Mouse (Mus musculus) CD4-positive, CD25-positive, alpha-beta regulatory T cell, adult 2 months (primary cell): ENCODE measurements around the gene Cdk15.

Source experiments
- DNase-seq: peaks from one replicate; pipeline ENCODE4 v3.0.0-alpha.2; 2012; ENCODE audit warnings: low read depth, low spot score

Gene Cdk15

GRCm38 (mm10) chr1:59256751-59257231 is at the start of gene Cdk15:
Gene Cdk15 (plus strand): TSS chr1:59256906.
- no peak for DNase-seq

GRCm38 (mm10) chr1:59208331-59208730 is 48.4 kb upstream of the Cdk15 start:
- no peak for DNase-seq

GRCm38 (mm10) chr1:59211651-59212050 is 45.1 kb upstream of the Cdk15 start:
- no peak for DNase-seq

GRCm38 (mm10) chr1:59212076-59212779 is 44.5 kb upstream of the Cdk15 start:
- DNase-seq, result no peak

GRCm38 (mm10) chr1:59212951-59213350 is 43.8 kb upstream of the Cdk15 start:
- no peak for DNase-seq

- DNase-seq, result no peak
Observed at GRCm38 (mm10) chr1:59215446-59215845, 41.3 kb upstream of the Cdk15 start.

- no peak for DNase-seq
Observed at GRCm38 (mm10) chr1:59220371-59220770, 36.3 kb upstream of the Cdk15 start.

DNA sequence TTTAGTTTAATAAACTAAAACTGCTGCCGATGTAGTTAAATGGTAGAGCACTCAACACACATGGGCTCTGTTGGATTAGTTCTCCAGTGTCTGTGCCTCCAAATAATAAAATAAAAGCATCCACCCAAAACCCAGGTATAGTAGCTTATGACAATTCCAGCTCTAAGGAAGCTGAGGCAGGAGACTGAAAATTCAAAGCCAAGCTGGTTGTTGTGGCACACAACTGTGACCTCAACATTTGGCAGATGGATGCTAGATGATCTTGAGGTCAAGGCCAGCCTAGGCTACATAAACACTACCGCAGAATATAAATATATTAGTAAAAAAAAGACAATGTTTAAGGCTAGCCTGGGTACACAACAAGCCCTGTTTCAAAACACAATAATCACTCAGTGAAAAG is 35.1 kb upstream of the Cdk15 start:
- no peak for DNase-seq

DNA sequence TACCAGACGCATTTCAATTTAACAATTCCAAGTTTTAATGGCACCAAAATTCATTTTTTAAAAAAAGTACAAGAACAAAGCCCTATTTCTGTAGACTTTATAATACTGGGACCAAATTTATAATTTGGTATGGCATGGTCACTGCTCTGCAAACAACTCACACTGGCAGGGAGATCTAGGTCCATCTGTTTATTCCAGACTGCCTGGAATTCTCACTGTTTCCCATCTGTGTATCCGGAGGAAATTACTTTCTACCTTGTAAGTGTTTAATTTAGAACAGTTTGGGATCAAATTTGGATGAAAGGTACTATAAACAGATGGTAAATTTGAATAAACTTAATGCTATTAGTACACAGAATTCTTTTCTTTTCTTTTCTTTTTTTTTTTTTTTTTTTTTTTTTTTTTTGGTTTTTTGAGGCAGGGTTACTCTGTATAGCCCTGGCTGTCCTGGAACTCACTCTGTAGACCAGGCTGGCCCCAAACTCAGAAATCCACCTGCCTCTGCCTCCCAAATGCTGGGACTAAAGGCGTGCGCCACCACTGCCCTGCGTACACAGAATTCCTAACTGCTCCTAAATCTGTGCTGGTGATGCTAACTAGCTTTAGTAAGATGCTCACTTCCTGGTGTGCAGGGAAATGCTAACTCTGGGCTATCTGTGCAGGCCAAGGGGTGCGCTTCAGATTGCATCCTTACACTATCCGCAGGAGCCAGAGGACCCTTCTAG is 34.4 kb upstream of the Cdk15 start:
- no peak for DNase-seq

GRCm38 (mm10) chr1:59228552-59228951 is 28.2 kb upstream of the Cdk15 start:
- no peak for DNase-seq

GRCm38 (mm10) chr1:59229187-59229586 is 27.5 kb upstream of the Cdk15 start:
- no peak for DNase-seq

- peak; percentile 98 for DNase-seq
Observed at GRCm38 (mm10) chr1:59236856-59237441, 19.8 kb upstream of the Cdk15 start, which contains the start of gene Als2. Gene Als2 (minus strand): TSS chr1:59237231.

GRCm38 (mm10) chr1:59237614-59238211 is 19.0 kb upstream of the Cdk15 start:
- DNase-seq, result peak; percentile 82

GRCm38 (mm10) chr1:59243770-59244169 is 12.9 kb upstream of the Cdk15 start:
- DNase-seq, result no peak

DNA sequence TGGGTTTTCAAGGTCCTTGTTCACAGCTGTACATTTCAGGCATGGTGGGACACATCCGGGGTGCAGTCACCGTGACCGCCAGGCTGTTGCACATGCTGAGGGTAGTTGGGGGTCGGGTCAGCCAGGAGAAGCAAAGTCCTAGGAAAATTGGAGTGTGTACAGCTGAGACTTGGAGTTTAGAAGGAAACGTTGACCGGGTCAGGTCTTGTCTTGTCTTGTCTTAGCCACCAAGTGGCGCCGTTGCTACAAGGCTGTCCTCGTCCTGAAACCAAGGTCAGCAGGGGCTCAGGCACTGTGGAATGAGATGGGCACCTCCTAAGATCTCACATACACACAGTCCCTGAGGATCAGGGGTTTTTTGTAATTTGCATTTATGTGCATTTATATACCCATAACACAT is 9.1 kb upstream of the Cdk15 start:
- DNase-seq, result peak; percentile 38

GRCm38 (mm10) chr1:59252762-59253161 is 3.9 kb upstream of the Cdk15 start:
- DNase-seq, result no peak

- no peak for DNase-seq
Observed at GRCm38 (mm10) chr1:59253301-59253909, 3.3 kb upstream of the Cdk15 start.

DNA sequence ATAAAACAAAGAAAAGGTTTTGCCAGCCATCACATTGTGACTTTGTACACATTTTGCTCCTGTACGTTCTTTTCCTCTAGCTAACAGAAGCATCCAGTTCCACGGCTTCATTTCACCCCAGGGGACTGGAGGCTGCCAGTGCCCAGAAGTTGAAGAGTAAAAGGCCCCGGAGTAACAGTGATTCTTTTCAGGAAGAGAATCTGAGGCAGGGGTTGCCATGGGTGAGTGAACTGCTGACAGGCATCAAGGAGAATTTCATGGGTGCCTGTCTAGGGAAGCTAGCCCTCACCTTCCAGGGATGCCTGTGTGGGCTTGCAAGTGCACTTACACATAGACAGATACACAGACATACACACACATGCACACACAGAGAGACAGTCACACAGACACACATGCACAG is 1.0 kb downstream of the Cdk15 start:
- no peak for DNase-seq

DNA sequence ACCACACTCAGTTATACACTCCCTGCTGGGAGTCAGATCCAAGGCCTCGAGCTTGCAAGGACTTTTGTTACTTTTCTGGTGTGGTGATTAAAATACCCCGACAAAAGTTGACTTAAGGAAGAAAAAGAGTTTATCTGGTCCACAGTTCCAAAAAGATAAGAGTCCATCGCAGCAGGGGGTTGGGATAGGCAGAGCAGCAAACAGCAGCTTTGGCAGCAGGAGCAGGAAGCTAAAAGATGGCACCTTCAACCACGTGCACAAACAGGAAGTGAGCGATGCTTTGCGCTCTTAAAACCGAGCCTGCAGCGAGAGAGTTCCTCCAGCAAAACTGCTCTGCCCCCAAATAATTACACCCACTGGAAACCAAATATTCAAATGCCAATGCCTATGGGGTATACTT is 12.2 kb downstream of the Cdk15 start:
- DNase-seq, result no peak

GRCm38 (mm10) chr1:59269466-59269865 is 12.8 kb downstream of the Cdk15 start:
- no peak for DNase-seq

DNA sequence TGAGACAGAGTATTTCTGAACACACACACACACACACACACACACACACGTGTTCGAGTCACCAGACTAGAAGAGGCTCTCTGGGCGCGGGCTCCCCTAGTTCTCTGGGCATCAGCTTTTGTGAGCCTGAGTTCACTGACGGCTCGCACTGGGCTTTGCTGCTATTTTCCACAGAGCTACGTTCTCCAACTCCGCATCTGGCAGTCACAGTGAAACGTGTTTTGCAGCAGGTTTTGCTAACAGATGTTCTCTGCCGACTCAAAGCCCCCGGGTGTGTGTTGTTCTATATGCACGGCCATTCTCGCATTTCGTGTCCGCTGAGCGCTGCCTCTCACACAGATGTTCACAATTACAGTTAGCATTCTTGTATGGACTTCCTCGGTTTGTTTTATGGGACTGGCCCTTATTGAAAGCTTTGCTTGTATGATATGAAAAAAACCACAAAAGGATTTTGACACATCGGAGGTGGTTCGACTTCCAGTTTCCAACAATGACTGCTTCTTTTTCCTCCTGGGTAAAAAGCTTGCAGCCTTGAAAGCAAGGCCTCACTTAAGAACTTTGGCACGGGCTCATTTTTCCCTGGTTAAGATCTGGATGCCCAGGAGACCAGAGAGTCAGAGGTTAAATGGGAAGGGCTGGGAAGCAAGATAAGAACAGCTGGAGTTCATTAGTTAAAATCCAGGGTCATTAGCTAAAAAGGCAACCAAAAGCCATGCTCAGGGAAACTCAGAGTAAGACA is 13.4 kb downstream of the Cdk15 start:
- no peak for DNase-seq
